Mouse (Mus musculus): ENCODE data around the gene 2310034G01Rik.

Gene 2310034G01Rik

GRCm38 (mm10) chr19:46350168-46350932, at the start of gene 2310034G01Rik:
Gene 2310034G01Rik, minus strand, starts transcription at chr19:46350302.
- DNase-seq = peak in 1 of 2 experiments; percentile 38

- peak; percentile 28 to 67 for DNase-seq
These were observed 49.8 kb upstream of the 2310034G01Rik start for GRCm38 (mm10) chr19:46399886-46400285.

- no peak for DNase-seq
These were observed 49.3 kb upstream of the 2310034G01Rik start for GRCm38 (mm10) chr19:46399372-46399771.

- no peak for DNase-seq
These were observed 48.3 kb upstream of the 2310034G01Rik start for GRCm38 (mm10) chr19:46398401-46398800.

- DNase-seq = peak; percentile 30 to 41
These were observed 47.4 kb upstream of the 2310034G01Rik start for GRCm38 (mm10) chr19:46397436-46398001.

- DNase-seq = peak; percentile 98 to 99
These were observed 46.8 kb upstream of the 2310034G01Rik start, which contains the start of gene Sufu for GRCm38 (mm10) chr19:46396686-46397435. Gene Sufu, plus strand, starts transcription at chr19:46396896.

GRCm38 (mm10) chr19:46396109-46396508, 46.0 kb upstream of the 2310034G01Rik start:
- DNase-seq = no peak

- peak; percentile 97 for DNase-seq
These were observed 45.3 kb upstream of the 2310034G01Rik start, which contains the start of gene Actr1a for GRCm38 (mm10) chr19:46395109-46396009. Gene Actr1a, minus strand, starts transcription at chr19:46395748.

- no peak for DNase-seq
These were observed 44.6 kb upstream of the 2310034G01Rik start for GRCm38 (mm10) chr19:46394712-46395108.

- peak in 1 of 2 experiments; percentile 66 for DNase-seq
These were observed 41.9 kb upstream of the 2310034G01Rik start for GRCm38 (mm10) chr19:46392018-46392417.

GRCm38 (mm10) chr19:46389872-46390271, 39.8 kb upstream of the 2310034G01Rik start:
- no peak for DNase-seq

- no peak for DNase-seq
These were observed 32.2 kb upstream of the 2310034G01Rik start for GRCm38 (mm10) chr19:46382275-46382674.

- no peak for DNase-seq
These were observed 25.8 kb upstream of the 2310034G01Rik start for GRCm38 (mm10) chr19:46375891-46376290.

GRCm38 (mm10) chr19:46375489-46375888, 25.4 kb upstream of the 2310034G01Rik start:
- peak in 1 of 2 experiments; percentile 39 for DNase-seq

- DNase-seq = peak in 1 of 2 experiments; percentile 9
These were observed 24.5 kb upstream of the 2310034G01Rik start for GRCm38 (mm10) chr19:46374477-46375088.

- DNase-seq = peak; percentile 74 to 79
These were observed 19.1 kb upstream of the 2310034G01Rik start for GRCm38 (mm10) chr19:46369204-46369603.

GRCm38 (mm10) chr19:46367798-46368590, 17.9 kb upstream of the 2310034G01Rik start:
- DNase-seq = no peak

- no peak for DNase-seq
These were observed 13.3 kb upstream of the 2310034G01Rik start for GRCm38 (mm10) chr19:46363294-46364009.

- DNase-seq = no peak
These were observed 12.0 kb upstream of the 2310034G01Rik start for GRCm38 (mm10) chr19:46362104-46362503.

- DNase-seq = no peak
These were observed 8.3 kb upstream of the 2310034G01Rik start for GRCm38 (mm10) chr19:46358381-46358780.

Measured in lung, postnatal 4 days (tissue).